Mouse (Mus musculus): ENCODE measurements at regions not wholly inside any gene's neighbourhood (a gene's known extent, or its start where the extent isn't known, plus 50 kb on each side); places are given as distances from the start of the nearest gene placed in this dataset.

DNA sequence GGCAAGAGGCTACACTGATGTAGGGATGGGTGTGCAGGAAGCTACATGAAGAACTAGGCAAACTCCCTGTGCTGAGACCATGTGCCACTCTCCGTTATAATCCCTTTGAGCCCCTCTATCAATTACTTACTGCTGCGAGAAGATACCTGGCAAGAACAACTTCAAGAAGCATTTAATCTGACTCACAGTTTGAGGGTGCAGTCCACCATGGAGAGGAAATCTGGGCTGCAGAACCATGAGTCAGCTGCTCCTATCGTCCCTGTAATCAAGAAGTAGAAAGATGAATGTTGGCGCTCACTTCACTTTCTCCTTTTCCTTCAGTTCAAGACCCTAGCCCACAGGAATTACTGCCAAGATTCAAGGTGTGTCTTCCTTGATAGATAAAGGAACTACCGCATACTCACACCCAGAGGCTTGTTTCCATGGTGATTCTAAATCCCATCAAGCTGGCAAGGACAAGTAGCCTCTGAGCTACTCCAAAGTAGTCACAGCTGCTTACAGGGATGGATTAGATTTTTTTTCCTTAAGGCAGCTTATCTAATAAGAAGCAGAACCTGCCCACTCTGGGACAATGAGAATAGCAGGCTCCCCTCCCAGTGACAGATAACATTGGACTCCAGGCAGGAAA is 411.0 kb upstream of the Htr2a start:
- no peak for TF ChIP-seq CTCF (IDR thresholded peaks at IDR 0.05; ENCODE audit: borderline replicate concordance, insufficient read depth, low read length)
- TF ChIP-seq POLR2A (IDR thresholded peaks at IDR 0.05; ENCODE audit: low read depth, low read length): no peak

Measured in embryonic fibroblast, embryonic 13.5 days (primary cell).